Mouse (Mus musculus): Measurements from ENCODE around the gene Tnxb.

The Tnxb gene

DNA sequence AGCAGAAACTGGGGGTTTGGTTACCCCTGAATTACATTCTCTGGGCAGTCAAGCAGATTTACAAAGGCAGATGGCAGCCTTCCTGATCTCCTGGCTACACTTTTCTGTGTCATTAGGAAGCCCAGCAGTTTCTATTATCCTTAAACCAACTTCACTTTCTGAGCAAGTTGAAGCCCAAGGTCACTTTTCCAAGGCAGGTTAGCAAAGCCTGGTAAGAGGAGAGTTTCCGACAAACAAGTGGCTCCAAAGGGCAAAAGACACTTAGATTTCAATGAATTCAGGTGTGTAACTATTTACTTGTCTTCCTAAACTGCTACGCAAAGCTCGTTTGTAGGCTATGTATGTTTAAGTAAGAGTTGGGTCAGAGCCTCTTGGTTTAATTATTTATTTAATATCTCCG lies 27.0 kb upstream of the Tnxb start:
- DNase-seq (ENCODE audit: low read depth, low spot score) = no peak

DNA sequence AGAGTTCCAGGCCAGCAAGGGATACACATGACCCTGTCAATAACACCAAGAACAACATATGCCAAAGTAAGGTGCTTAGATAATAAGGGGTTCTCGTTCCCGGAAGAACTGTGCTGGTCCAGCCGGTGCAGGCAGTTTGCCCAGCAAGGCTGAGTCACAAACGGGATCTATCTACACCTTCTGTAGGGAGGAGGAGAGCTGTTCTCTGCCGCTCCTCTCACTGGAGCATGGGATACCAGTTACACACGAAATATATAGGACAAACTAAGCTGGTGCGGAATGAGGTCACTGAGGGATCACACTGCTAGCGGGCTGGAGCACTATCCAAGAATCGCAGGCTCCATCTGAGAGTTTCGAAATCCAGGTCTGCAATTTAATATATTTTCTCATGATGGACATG lies 26.4 kb upstream of the Tnxb start:
- no peak for DNase-seq (ENCODE audit: low read depth, low spot score)

GRCm38 (mm10) chr17:34644608-34645007 lies 25.7 kb upstream of the Tnxb start, which contains the start of gene Fkbpl:
Fkbpl (plus strand) TSS chr17:34644764.
- peak; percentile 95 for DNase-seq (ENCODE audit: low read depth, low spot score)

DNA sequence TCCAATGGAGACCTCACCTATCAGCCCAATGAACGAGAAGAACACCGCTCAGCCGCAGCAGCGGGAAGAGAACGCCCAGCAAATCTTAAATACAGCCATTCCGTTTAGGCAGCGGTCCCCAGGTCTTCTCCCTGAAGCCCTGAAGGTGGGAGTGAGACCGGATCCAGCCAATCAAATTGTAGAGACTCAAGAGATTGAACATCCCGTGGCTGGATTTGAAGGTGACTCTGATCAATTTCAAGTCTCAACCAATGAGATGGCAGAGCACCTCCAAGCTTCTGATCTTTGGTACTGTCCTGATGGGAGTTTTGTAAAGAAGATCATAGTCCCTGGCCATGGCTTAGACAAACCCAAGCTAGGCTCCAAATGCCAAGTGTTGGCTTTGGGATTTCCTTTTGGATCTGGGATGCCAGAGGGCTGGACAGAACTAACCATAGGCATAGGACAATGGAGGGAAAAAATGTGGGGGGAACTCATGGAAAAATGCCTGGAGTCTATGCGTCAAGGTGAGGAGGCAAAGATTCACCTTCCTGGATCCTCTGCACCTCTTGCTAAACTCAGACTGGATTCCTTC lies 25.0 kb upstream of the Tnxb start:
- no peak for DNase-seq (ENCODE audit: low read depth, low spot score)

DNA sequence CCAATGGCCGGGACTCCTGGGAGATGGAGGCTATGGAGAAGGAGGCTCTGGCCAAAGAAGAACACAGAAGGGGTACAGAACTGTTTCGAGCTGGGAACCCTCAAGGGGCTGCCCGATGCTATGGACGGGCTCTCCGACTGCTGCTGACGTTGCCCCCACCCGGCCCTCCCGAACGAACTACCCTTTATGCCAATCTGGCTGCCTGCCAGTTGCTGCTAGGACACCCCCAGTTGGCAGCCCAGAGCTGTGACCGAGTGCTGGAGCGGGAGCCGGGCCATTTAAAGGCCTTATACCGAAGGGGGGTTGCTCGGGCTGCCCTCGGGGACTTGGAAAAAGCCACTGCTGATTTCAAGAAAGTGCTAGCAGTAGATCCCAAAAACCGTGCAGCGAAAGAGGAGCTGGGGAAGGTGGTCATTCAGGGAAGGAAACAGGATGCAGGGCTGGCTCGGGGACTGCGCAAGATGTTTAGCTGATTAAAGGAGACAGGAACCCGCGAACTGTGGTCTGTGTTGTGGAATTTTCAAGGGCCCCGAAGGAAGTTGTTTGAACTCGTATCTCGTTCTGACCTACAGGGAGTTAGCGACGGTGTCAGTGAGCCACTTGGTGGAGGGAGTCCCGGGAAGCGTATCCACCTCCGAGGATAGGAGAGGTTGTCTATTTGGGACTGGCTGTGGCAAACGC lies 24.4 kb upstream of the Tnxb start:
- no peak for DNase-seq (ENCODE audit: low read depth, low spot score)

DNA sequence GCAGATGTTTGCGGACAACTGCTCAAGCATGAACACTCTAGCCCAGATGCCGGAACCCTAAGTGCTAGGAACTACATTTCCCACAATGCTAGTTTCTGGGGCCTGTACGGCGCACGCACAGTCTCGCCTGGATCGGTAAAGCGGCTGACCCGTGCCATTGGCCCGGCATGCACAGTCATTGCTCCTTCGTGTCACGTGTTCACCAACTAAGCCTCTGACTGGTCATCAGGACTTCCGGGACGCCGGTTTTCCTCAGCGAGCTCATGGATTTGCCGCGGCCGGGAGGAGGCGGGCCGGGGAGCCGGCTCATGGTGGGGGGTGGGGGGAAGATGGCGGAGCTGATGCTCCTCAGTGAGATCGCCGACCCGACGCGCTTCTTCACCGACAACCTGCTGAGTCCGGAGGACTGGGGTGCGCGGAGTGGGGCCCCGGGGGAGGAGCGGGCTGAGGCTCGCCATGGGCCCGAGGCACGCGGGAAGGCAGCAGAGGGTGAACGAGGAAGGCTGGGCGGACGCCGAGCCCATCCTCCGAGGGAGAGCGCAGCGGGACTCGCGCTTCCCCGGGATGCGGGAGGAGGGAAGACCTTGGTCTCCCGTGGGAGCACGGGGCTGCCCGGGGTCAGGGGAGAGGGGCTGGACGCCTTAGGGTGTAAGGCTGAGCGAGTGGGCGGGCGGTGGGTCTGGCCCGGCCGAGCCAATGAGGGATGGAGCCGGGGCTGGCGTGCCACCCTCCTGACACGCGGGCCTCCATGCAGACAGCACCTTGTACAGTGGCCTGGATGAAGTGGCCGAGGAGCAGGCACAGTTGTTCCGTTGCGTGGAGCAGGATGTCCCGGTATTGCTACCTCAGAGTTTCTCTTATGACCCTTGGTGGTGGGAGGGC lies 23.2 kb upstream of the Tnxb start, which contains the start of gene Atf6b:
Gene Atf6b (plus strand): TSS at position 241 of the 882 bp plus-strand sequence.
- peak; percentile 97 for DNase-seq (ENCODE audit: low read depth, low spot score)

GRCm38 (mm10) chr17:34648141-34648890 lies 22.0 kb upstream of the Tnxb start:
- no peak for DNase-seq (ENCODE audit: low read depth, low spot score)

- no peak for DNase-seq (ENCODE audit: low read depth, low spot score)
Measured at GRCm38 (mm10) chr17:34649106-34649864, 21.1 kb upstream of the Tnxb start.

- DNase-seq (ENCODE audit: low read depth, low spot score) = no peak
Measured at GRCm38 (mm10) chr17:34650781-34651180, 19.6 kb upstream of the Tnxb start.

DNA sequence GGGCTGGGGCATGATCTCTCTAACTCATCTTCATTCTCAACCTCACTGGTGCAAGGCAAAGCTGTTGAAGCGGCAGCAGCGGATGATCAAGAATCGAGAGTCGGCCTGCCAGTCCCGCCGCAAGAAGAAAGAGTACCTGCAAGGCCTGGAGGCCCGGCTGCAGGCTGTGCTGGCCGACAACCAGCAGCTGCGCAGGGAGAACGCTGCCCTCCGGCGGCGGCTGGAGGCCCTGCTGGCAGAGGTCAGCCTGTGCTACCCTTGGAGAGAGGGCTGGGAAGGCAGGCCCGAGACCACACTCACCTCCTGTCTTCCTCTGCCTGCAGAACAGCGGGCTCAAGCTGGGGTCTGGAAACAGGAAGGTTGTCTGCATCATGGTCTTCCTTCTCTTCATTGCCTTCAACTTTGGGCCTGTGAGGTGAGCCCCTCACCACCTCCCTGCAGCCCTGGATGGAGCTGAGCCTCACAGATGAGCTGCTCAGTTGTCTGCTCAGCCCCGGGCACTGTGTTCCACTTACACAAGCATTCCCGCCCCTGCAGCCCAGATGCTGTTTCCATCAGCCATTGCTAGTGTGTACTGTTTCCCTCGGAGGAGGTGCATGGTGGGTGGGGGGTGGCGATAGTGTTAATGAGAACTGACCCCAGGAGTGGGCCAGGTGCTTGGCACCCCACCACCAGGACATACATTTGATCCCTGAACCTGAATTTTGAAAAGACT lies 18.7 kb upstream of the Tnxb start:
- no peak for DNase-seq (ENCODE audit: low read depth, low spot score)

- DNase-seq (ENCODE audit: low read depth, low spot score) = no peak
Measured at GRCm38 (mm10) chr17:34652546-34652945, 17.8 kb upstream of the Tnxb start.

GRCm38 (mm10) chr17:34652985-34653384 lies 17.4 kb upstream of the Tnxb start:
- DNase-seq (ENCODE audit: low read depth, low spot score) = no peak

DNA sequence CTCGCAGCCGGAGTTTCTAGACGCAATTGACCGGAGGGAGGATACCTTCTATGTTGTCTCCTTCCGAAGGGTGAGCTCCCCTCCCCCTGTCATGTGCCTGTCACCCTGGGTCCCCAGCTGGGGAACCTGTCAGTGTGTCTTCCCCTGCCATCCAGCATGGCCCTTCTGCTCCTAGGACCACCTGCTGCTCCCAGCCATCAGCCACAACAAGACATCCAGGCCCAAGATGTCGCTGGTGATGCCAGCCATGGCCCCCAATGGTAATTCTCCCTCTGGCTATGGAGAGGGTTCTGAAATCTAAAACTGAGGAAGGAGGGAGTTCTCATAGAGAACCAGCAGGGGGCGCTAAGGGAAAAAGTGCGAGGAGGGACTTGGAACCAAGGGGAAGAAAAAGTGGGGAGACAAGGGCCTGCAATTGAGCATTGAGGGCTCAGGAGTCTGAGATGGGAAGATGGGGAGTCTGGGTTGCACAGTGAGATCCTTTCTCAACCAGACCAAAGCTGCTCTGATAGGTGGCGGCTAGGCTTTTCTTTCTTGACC lies 16.5 kb upstream of the Tnxb start:
- DNase-seq (ENCODE audit: low read depth, low spot score) = no peak

DNA sequence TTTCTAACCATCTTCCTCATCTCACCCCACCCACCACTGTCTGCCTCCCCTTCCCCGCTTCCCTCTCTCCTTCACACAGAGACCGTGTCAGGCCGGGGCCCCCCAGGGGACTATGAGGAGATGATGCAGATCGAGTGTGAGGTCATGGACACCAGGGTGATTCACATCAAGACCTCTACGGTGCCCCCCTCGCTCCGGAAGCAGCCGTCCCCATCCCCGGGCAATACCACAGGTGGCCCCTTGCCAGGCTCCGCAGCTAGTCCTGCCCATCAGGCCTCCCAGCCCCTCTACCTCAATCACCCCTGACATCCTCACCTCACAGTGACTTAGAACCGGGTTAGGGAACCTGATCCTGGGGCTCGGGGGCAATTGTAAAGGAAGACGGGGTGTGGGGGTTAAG lies 15.9 kb upstream of the Tnxb start:
- DNase-seq (ENCODE audit: low read depth, low spot score) = no peak

DNA sequence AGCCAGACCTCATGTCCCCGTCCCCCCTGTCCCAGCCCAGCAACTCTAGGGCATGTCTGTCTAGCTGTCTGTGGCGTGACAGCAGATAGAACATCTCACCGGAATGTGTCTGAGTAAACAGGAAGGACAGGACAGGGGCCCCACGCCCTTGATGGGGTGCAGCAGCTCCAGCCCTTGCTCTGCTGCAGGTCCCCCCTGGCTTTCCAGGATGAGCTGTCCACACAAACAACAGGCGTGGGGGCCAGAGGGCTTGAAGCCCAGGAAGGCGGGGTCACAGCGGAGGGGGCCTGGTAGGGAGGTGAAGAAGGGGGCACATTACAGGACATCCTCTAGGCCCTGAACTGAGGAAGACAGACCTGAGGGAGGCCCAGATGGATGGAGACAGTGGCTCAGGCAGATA lies 15.2 kb upstream of the Tnxb start:
- DNase-seq (ENCODE audit: low read depth, low spot score) = no peak

- no peak for DNase-seq (ENCODE audit: low read depth, low spot score)
Measured at GRCm38 (mm10) chr17:34655581-34655991, 14.7 kb upstream of the Tnxb start.

- DNase-seq (ENCODE audit: low read depth, low spot score) = no peak
Measured at GRCm38 (mm10) chr17:34656666-34657065, 13.7 kb upstream of the Tnxb start.

DNA sequence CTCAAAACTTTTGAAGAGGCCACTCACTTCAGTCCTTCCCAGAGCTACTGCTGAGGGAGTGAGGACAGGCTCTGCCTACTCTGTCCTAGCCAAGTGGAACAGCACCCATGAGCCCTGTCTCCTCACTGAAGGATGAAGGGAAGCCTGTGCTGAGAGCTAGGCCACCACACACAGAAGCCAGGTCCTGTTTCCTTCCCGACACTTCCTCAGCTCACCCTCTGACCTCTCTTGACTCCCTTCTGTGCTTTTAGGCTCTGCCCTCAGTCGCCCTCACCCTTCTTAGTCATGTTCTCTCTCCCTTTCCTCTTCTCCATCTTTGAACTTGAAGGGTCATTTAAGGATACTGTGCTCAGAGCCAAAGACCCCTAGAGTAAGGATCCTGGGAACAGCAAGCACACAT lies 13.1 kb upstream of the Tnxb start:
- no peak for DNase-seq (ENCODE audit: low read depth, low spot score)

DNA sequence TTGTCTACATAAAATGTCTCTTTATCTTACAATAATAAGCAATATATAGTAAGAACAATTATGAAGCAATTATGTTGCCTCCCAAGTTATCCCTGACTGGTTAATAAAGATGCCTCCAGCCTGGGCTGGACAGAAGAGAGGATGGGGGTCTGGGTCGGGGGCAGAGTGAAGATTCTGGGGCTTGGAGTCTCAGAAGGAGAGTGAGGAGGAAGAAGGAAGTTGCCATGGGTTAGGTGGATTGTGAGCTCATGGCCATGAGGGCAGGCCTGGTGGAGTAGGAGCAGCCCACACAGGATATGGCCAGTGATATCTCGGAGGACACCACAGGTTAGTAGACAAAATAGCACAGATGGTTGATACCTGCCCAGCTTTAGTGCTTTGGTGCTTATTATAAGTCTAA lies 12.2 kb upstream of the Tnxb start:
- DNase-seq (ENCODE audit: low read depth, low spot score) = no peak

GRCm38 (mm10) chr17:34658591-34658990 lies 11.7 kb upstream of the Tnxb start:
- DNase-seq (ENCODE audit: low read depth, low spot score) = no peak

Measured in brain, embryonic 18.5 days (tissue).